Mouse (Mus musculus) lung, postnatal 10 days (tissue): ENCODE measurements around the gene Pdia6.

Experiments
- DNase-seq: peaks from one replicate; pipeline ENCODE4 v3.0.0; 2021

Pdia6 gene

DNA sequence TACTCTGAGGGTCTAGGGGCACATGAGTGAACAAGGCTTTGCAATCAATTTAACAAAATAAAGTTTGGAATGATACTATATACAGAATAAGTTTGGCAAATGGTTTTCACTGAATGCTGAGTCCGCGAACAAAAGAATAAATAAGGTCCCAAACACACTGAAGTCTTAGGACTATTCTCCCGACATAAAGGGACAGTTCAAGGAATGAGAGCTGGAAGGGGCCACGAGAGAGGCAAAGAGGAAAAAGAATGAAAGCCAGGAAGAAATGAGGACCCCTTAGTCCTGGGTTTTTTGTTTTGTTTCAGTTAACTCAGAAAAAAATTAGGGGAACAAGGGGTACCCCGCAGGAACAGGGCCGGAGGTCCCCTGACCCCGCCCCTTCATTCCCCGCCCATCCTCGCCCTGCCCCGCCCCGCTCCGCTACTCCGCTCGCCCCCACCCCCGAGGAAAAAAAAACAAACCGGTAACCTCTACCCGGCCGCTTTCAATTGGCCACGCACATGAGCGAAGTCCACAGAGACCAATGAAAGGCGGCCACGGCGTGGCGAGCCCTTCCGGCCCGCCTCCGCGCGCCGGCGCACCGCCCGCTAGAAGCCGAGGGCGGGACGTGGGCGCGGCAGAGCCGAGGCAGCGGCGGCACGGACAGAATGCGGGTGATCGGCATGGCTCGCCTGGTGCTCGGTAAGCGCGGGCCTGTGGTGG, at the start of gene Pdia6:
Gene Pdia6, plus strand, starts transcription at position 575 of the 702 bp plus-strand sequence.
- peak; percentile 95 for DNase-seq

DNA sequence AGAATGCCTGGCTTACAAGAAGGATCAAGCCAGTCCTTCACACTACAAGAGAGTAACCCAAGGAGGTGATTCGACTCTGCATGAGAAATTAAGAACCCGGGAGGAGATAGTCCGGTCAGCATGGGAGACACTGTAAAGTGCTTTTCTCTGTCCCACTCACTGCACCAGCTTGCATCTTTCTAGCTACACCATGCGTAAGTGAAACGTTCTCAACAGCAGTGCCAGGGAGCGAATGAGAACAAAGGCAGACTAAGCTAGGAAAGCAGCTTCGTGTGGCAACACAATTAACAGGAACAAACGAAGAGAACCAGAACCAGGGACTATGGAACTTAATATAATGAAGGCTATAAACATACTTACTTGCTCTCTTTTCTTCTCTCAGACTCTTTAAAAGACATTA, 48.0 kb upstream of the Pdia6 start:
- DNase-seq: peak; percentile 10

DNA sequence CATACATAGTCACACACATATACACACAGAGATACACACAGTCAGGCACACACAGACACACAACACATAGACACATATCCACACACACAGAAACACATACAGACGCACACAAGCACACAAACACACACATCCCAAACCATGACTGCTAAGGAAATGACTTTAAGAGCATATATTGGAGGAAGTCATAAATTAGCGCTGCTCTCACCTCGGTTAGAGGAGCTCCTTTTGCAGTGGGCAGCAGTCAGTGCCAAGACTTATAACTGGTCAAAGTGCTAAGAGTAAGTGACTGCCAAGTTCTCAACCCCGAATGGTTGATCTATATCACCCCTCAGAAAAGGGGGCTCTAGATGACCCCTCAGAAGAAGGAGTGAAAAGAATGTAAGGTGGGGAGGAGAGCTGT, 47.2 kb upstream of the Pdia6 start:
- no peak for DNase-seq

DNA sequence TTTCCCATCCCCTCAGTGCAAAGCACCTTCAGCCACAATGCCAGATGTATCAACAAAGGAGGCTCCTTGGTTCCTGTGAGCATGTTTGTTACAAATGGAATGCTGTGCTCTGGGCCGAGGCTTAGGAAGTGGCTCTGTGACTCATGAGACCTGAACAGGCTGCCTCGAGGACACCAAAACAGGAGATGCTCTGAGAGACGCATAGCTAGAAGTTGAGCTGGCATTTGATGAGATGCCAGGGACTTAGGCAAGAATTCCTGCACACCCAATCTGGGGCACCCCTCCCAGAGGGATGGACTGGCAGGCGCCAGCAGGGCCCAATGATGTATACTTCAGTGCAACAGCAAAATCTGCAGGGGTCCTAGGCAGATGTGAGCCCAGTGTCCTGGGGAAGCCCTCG, 45.7 kb upstream of the Pdia6 start:
- DNase-seq: no peak

DNA sequence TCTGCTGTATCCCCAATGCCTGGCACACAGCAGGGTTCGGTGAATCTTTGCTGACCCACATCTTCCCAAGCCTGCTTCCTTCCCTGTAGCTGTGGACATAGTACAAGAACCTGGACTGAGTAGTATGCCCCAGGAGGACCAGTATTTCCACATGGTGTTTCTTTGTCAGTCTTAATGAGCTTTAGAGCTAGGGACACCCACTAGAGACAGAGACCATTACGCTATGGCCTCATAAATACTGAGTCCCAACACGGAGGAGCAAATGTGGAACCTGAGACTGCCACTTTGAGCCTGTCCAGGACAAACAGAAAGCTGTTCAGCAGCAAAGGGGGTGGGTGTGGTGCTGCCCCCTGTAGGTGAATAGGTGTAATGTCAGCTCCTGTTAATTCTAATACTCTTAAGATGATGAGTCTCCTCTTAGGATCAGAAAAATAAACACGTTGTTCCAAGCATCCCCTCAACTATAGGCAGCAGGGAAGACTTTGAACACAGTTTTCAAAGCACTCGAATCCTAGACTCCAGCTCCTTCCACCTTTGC, 44.4 kb upstream of the Pdia6 start:
- peak; percentile 15 for DNase-seq

DNA sequence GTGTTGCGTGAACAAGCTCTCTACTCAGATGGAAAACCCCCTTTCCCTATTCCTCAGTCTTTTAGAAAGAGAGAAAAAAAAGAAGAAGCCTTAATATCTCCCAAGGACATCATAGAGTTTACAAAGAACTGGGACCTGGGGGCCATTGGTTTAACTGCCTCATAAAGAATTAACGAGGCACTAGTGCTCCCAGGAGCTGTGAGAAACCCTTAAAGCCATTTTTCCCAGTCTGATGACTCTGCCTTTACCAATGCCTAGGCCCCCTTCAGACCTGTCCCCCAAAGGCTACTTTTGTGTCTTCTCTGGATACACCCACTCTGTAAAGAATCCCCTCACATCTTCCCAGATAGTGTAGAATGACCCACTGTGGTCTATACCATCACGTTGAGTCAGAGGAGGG, 43.3 kb upstream of the Pdia6 start:
- DNase-seq: no peak

DNA sequence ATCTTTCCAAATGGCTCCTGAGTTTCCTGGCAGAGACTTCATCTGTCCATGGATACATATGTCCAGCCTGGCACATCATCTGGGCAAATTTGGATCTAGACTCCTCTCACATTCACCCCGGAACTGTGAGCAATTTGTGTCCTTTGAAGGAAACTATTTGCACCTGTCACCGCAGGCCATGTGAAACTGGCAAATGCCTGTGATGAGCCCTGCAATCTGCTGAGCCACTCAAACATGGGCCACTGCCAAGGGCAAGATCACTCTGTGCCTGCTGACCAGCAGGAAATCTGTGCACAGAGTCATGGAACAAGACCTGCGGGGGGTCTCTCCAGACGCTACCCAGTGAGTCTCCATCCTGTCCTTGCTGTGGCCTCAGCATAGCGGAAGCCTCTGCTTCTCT, 41.3 kb upstream of the Pdia6 start:
- no peak for DNase-seq

DNA sequence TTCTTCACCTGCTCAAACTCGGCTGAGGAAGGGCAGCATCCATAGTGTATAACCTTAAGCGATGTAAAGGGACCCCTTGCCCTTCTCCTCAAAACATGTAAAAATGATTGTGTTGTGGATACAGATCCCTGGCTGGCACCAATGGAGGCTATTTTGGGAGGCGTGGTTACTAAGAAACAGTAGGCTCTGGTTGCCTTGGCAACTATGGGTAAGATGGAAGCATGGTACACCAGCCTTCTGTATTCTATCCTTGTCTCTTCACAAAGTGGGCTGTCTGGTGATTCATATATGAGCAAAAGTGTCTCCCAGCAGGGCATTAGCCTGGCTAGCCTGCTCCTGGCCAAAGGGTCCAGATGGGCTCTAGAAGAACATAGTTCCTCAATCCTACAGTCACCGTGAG, 38.4 kb upstream of the Pdia6 start:
- DNase-seq: no peak

DNA sequence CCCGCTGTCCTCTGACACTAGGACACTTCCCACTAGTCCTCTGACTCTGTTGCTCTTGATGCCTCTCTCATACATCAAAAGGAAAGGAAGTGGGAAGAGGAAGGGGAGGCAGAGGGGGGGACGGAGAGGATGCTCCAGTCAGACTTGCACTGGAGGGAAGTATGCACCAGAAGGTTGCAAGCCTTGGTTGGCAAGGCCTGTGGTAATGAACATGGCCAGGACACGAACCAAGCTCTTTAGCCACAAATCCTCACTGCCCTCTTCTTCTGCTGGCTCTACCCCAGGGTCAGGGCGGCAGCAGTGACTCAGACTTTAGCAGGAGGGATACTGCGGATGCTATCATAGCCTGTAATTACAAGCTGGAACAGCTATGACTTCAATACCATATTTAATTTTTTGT, 35.8 kb upstream of the Pdia6 start:
- no peak for DNase-seq

DNA sequence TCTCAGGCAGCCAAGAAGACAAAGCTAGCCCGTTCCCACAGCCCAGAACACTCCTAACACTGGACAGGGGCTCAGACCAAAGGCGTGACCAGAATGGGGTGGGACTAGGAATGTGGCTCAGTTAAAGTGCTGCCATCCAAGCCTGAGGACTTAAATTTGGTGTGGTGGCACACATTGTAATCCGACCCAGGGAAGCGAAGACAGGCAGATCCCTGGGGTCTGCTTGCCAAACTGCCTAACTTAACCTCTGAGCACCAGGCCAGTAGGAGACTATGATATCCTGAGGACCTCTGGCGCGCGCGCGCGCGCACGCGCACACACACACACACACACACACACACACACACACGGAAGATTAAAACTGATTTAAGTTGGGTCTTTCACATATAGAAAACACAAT, 34.8 kb upstream of the Pdia6 start:
- DNase-seq: no peak

DNA sequence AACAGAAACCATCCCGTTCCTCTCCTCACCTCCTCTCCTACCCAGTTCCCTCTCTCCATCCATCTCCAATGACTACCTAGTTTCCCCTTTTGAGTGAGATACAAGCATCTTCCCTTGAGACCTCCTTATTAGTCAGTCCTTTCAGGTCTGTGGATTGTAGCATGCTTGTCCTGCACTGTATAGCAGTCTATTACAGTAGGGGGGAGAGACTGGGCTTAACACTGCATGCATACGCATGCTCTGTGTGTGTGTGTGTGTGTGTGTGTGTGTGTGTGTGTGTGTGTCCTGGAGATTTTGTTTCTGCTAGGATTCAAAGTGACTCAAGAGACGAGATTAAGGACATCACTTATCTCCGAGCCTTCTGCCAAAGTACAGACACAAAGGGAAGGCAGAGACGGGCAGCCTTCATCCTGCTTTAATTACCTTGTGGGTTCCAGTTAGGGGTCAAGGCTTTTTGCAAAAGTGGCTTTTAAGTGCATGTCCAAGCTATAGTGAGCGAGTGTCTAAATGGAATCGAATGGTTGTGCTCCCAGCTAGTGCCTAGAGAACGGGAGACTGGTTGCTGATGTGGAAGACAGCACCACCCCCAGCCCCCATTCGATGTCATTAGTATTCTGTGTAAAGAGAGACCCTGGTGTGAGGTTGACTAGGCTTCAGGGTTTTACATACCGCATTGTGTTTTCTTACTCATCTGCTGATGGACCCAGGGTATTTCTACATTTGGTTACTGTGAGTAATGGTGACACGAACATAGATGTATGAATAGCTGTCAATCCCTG, 30.6 kb upstream of the Pdia6 start:
- DNase-seq: no peak

DNA sequence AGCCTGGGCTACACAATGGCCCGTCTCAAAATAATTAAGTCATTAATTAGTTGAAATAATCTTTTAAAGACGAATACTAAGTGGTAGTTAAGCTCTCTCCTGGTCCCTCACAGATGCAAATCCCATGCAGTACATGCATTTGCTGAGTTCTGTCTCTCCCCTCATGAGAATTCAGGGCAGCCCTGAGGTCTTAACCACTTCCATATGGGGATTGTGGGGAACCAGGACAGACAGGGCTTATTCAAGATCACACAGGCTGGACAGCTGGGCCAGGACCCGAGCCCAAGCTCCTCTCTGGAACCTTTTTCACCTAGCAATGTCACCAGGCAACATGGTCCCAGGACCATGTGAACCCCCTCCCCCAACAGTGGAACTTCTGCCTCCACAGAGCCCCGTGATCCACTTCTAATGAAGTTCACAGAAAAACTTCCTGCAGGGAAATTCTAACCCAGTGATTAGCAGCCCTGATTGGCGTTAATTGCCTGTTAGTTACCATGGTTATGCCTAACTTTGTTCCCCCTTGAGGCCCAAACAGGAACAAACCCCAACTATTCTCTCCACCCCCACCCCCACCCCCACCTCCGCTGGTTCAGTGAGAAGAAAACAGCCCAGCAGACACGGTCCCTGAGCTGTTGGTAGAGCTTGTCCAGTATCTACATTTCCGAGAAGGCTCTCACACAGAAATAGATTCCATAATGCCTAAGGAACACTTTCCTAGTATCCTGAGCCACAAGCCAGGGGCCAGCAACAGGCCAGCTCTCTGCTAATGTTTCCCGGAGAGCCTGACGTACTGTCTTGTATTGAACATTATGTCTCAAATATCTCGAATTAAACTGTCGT, 27.5 kb upstream of the Pdia6 start:
- no peak for DNase-seq

DNA sequence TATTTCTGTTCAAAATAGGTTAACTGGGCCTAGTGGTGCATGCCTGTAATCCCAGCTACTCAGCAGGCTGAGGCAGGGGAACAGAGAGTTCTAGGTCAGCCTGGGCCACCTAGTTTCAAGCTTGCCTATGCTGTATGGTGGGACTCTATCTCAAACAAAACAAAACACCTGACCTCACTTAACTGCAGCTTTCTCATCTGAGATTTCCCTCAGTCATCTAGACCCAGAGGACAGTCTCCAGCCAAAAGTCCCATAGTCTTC, 27.0 kb upstream of the Pdia6 start:
- no peak for DNase-seq

DNA sequence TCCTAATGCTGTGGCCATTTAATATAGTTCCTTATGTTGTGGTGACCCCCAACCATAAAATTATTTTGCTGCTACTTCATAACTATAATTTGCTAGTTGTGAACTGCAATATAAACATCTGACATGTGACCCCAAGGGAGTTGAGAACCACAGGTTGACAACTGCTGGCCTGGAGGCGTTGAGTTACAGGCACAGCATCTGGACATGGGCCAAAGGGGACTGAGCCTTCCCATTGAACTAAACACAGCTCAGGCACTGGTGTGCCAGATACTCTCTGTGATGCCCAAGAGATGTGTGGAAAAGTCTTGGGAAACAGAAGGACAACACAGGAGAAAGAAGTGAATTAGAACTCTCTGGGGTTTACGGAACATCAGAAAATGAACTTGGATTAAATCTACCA, 25.3 kb upstream of the Pdia6 start:
- no peak for DNase-seq

DNA sequence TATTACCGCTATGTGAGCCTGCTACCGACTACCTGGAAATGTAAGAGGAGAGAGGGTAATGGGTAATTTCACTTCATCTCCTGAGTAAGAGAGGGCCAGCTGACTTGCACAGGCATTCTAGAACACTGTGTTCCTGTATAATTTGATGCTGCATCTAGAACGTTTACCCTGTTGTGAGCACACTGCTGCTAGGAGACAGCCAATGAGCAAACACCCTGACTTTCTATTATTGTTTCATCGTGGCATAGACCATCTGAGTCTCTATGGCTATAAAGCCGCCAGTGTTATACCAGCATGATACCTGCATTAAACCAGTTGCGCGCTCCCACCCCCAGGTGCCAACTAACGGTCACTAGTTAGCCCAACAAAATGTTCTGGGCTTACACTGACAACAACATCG, 24.7 kb upstream of the Pdia6 start:
- DNase-seq: no peak

DNA sequence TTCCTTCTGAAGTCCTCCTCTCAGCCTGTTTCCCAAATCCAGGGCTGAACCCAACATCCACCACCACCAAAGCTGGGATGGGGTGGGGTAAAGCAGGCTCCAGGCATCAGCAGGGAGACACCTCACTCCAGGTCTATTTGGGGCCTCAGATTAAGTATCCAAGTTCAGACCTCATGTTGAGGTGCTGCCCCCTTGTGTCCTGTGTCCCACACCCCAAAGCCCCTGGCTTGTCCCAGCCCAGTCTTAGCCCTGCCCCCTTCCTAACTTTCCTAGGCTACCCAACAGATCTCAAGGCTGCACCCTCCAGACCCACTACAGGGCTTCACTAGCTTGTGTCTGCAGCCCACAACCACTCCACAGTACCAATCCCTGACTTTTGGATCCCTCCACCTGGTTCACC, 24.3 kb upstream of the Pdia6 start:
- peak; percentile 14 for DNase-seq

DNA sequence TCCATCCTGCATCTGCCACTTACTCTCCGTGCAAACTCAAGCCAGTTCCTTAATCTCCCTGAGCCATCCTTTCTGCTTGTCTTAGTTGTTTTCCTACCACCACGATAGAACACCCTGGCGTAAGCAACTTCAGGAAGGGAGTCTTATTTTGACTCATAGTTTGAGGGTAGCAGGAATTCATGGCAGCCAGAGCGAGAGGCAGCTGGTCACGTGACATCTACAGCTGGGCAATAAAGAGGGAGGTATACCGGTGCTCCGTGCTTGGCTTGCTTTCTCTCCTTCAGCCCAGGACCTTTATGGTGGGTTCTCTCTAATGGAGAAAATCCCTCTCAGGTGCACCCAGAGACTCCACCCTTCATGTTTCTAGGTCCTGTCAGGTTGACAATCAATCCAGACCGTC, 15.4 kb upstream of the Pdia6 start:
- DNase-seq: no peak

DNA sequence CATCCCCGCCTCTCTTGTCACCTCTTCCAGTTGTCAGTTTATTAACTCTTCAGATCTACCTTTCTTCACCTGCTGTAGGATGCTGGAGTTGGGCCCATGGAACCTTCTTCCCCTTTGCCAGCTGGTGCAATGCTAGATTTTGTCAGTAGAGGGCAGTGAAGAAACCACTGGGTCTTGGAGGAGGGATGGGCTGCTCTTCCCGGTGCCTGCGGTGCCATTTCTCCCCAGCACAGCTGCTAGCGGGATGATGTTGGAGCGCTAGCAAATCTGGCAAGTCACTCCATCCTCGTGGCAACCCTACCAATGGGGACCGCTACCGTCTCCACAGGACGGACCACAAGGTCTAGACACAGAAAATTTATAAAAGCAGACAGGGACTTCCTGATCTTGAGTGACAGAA, 13.3 kb upstream of the Pdia6 start:
- DNase-seq: peak; percentile 81

DNA sequence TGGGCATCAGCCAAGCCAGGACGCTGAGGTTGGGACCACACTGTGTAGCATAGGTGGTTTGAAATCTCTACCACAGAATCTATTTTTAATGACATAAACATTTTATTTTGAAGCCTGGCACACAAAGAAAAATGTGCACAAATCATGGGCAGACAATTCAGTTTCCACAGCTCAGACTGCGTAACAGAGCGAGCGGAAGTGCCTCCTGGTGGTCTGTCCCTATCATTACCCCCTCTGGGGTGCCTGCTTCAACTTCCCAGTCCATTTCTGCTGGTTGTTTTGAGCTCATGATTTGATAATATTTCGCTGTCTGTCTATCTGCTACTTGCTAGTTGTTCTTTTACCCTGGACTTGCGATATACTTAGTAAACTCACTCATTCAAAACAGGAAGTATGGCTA, 10.7 kb upstream of the Pdia6 start:
- no peak for DNase-seq

DNA sequence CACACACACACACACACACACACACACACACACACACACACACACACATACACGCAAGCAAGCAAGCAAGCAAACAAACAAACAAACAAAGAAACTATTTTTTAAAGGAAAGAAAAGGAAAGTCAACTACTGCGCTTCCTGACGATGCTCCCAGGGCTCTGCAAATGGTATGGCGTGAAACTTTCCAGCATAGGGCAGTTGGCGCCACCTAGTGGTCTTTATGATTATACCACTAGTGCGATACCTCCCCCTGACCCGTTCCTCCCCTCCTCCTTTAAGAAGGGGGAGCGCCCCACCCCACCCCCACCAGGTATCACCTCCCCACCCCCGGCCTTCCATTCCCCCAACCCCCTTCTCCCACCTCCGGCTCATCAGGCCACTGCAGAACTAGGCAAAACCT, 9.4 kb upstream of the Pdia6 start:
- DNase-seq: peak; percentile 76

DNA sequence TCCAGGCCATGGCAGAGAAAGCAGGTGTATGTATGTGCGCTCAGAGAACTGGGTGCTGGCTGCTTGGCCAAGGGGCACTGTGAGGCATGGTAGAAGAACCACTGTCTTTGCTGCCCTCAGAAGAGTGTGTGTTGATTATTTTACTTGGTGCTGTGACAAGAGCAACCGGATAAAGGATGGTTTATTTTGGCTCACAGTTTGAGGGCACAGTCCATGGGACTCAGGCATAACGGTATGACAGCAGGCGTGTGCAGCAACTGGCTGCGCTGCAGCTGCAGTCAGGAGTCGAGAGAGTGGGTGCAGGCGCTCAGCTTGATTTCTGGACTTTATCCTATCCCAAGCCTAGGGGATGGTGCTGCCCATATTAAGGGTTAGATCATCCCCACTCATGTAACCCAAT, 7.9 kb upstream of the Pdia6 start:
- DNase-seq: no peak

DNA sequence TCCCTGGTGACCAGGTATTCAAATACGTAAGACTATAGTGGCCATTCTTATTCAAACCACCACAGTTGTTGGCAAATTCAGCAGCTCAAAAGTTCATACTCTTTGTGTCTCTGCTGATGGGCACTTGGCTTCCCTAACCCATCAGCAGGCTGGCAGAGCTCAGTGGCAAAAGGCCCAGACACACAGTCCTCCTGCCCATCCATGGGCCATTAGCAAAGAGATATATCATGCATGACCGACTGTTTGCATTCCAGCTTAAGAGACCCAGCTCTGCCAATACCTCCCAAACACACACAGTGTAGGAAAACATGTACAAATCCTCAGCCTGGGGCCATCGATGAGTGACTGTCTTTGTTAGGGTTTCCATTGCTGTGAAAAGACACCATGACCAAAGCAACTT, 5.3 kb upstream of the Pdia6 start:
- no peak for DNase-seq

DNA sequence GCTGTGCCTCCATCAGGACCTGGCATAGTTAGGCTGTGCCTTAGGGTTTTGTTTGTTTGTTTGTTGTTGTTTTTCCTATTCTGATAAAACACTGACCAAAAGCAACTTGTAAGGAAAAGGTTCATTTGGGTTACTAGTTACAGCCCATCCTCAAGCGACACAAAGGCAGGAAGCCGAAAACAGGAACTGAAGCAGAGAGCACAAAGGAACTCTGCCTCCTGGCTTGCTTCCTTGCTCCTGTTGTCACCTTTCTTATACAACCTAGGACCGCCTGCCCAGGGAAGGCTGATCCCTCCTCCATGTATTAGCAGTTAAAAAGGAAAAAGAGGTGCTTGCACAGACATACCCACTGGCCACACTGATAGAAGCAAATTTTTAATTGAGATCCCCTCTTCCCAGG, 2.5 kb upstream of the Pdia6 start:
- DNase-seq: no peak

DNA sequence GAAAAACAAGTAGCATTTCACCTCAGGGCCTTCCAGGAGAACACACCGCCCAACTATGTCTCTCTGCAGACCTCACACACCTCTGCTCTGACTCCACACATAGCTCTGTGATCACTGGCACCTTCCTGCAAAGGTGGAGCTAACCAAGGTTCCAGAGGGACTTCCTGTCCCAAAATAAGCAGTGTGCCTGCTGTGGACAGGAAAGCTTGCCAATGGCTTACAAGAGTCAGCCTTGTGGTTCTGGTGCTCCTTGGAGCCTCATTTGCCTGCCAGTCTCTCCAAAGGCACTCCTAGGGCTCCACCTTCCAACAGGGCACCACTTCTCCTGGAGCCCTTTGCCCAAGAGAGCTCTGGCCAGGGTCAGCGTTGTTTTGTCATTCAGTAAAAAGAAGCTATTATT, 1.5 kb upstream of the Pdia6 start:
- no peak for DNase-seq
